In the genomic region with DNA sequence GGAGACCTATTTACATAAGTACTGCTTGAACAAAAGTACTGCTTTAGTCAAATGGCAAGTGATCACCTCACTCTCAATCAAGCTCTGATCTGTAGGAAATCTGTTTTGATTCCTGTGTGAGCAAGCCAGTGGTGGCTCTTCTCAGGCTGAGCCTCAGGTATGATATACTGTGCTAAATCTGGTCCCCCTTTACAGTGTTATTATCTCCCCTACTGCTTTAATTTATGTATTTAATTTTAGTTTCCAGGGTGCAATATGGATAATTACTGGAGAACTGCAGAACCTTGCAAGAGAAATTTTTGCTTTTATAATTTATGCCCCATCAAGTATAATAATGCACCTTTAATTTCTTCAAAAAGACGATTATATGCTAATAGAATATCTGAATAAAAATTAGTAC, we compare ENCODE assay signal across 15 mouse cellular contexts.
"Had no signal": no experiment of that assay in that cellular context is flagged by ENCODE, and none has a peak within 500 bp of the region (broad histone marks: within the 10 kb centered on the region; RNA-seq: fewer than 3 reads in every experiment).

No protein-coding gene starts in this region.

- H3K9ac ChIP-seq: liver, embryonic 14.5 days; lung, embryonic 14.5 days; midbrain, embryonic 13.5 days; neural tube, embryonic 12.5 days; stomach, embryonic 15.5 days had no signal

- DNase-seq: lung, adult 18-20 months; lung, embryonic 14.5 days; lung, postnatal 10 days; lung, postnatal 4 days; right cerebral cortex, postnatal 14 days; thymus, adult 2 months; thymus, postnatal 25 days; thymus, postnatal 4 days had no signal

- H3K4me2 ChIP-seq: lung, embryonic 14.5 days; midbrain, embryonic 13.5 days; neural tube, embryonic 12.5 days; stomach, embryonic 15.5 days had no signal

- H3K36me3 ChIP-seq: midbrain, embryonic 10.5 days; midbrain, embryonic 13.5 days; neural tube, embryonic 12.5 days; stomach, embryonic 15.5 days had no signal

- H3K9me3 ChIP-seq: midbrain, embryonic 10.5 days; midbrain, embryonic 13.5 days; neural tube, embryonic 12.5 days; stomach, embryonic 15.5 days had no signal

- H3K4me3 ChIP-seq: midbrain, embryonic 10.5 days; midbrain, embryonic 13.5 days; myocyte; neural tube, embryonic 12.5 days; stomach, embryonic 15.5 days had no signal

- H3K27me3 ChIP-seq: midbrain, embryonic 13.5 days; neural tube, embryonic 12.5 days; stomach, embryonic 15.5 days had no signal

- H3K27ac ChIP-seq: liver, embryonic 14.5 days; midbrain, embryonic 10.5 days; midbrain, embryonic 13.5 days; neural tube, embryonic 12.5 days; stomach, embryonic 15.5 days; stomach, postnatal 0 days had no signal

- H3K4me1 ChIP-seq: midbrain, embryonic 10.5 days; midbrain, embryonic 13.5 days; neural tube, embryonic 12.5 days; stomach, embryonic 15.5 days had no signal

- ATAC-seq: midbrain, embryonic 13.5 days had no signal
